Mouse (Mus musculus) CD4-positive helper T cell, adult 2 months (primary cell): ENCODE measurements around the gene Ssh1.
A peak's percentile ranks its signal among the peaks of the same experiment; 100 is the strongest.

ENCODE experiments used
- DNase-seq: peaks from one replicate; pipeline ENCODE4 v3.0.0-alpha.2; 2012; ENCODE audit warnings: low read depth, missing footprints, low spot score

The Ssh1 gene

GRCm38 (mm10) chr5:113932310-113932709, 61.4 kb downstream of the Ssh1 start:
- no peak for DNase-seq

GRCm38 (mm10) chr5:113930648-113931609, 62.8 kb downstream of the Ssh1 start:
- peak; percentile 64 for DNase-seq

- no peak for DNase-seq
Measured at GRCm38 (mm10) chr5:113929950-113930647, 63.6 kb downstream of the Ssh1 start.

GRCm38 (mm10) chr5:113929526-113929925, 64.2 kb downstream of the Ssh1 start:
- DNase-seq, result no peak

GRCm38 (mm10) chr5:113924608-113925007, 69.1 kb downstream of the Ssh1 start:
- DNase-seq, result no peak

GRCm38 (mm10) chr5:113921310-113922166, 72.2 kb downstream of the Ssh1 start:
- no peak for DNase-seq

GRCm38 (mm10) chr5:113919060-113919459, 74.6 kb downstream of the Ssh1 start:
- DNase-seq, result no peak

GRCm38 (mm10) chr5:113918654-113919053, 75.0 kb downstream of the Ssh1 start:
- peak; percentile 16 for DNase-seq

- no peak for DNase-seq
Measured at GRCm38 (mm10) chr5:113910705-113911104, 83.0 kb downstream of the Ssh1 start.

GRCm38 (mm10) chr5:113910065-113910701, 83.5 kb downstream of the Ssh1 start:
- peak; percentile 24 for DNase-seq

- peak; percentile 98 for DNase-seq
Measured at GRCm38 (mm10) chr5:113908592-113909441, 84.9 kb downstream of the Ssh1 start, which contains the start of gene Coro1c. TSS of gene Coro1c (minus strand) at chr5:113908758.

- DNase-seq, result peak; percentile 85
Measured at GRCm38 (mm10) chr5:113907786-113908567, 85.7 kb downstream of the Ssh1 start.

- DNase-seq, result peak; percentile 68
Measured at GRCm38 (mm10) chr5:113906958-113907735, 86.5 kb downstream of the Ssh1 start.

GRCm38 (mm10) chr5:113904987-113905386, 88.7 kb downstream of the Ssh1 start:
- no peak for DNase-seq

GRCm38 (mm10) chr5:113902983-113903382, 90.7 kb downstream of the Ssh1 start:
- DNase-seq, result no peak

- no peak for DNase-seq
Measured at GRCm38 (mm10) chr5:113902017-113902416, 91.7 kb downstream of the Ssh1 start.

- no peak for DNase-seq
Measured at GRCm38 (mm10) chr5:113901074-113901571, 92.6 kb downstream of the Ssh1 start.

- DNase-seq, result peak; percentile 37
Measured at GRCm38 (mm10) chr5:113899543-113899942, 94.2 kb downstream of the Ssh1 start.
